Mouse (Mus musculus) midbrain, embryonic 11.5 days (tissue): Measurements from ENCODE around the gene Slc2a4. TPM values are rescaled to one million over a fixed set of nuclear protein-coding genes. Genes with fewer than 3 reads are reported as not detected.
"Not testable (repeated sequence)": the region's sequence is repeated elsewhere in the genome, so short reads cannot be mapped to it uniquely, and the experiment has no call there.

Experiments
- ATAC-seq: fragments of 200-750 bp; cut with Nextera tagmentation; 2 replicates; pipeline ENCODE4 v1.8.0; 2017; ENCODE audit warnings: moderate TSS enrichment, moderate library complexity; ENCODE audit not compliant: low FRiP score
- DNase-seq: peaks from one replicate; pipeline ENCODE4 v3.0.0; 2015; ENCODE audit warnings: low spot score; ENCODE audit errors: missing footprints
- H3K27ac ChIP-seq: fragments of 300-500 bp; sonication (generic); 2 replicates; pipeline ENCODE4 v1.5.1; 2014; ENCODE audit warnings: low read depth, low read length
- H3K27me3 ChIP-seq: fragments of 300-500 bp; sonication (generic); 2 replicates; pipeline ENCODE4 v1.6.1; 2014; ENCODE audit warnings: mild to moderate bottlenecking, low read length, moderate library complexity, mixed read lengths; ENCODE audit not compliant: control insufficient read depth, insufficient read depth
- H3K36me3 ChIP-seq: fragments of 300-500 bp; sonication (generic); 2 replicates; pipeline ENCODE4 v1.6.1; 2014; ENCODE audit warnings: mild to moderate bottlenecking, low read length, moderate library complexity, mixed read lengths; ENCODE audit not compliant: control insufficient read depth, insufficient read depth
- H3K4me1 ChIP-seq: fragments of 300-500 bp; sonication (generic); 2 replicates; pipeline ENCODE4 v1.6.1; 2014; ENCODE audit warnings: low read length; ENCODE audit not compliant: control insufficient read depth, insufficient read depth
- H3K4me2 ChIP-seq: fragments of 300-500 bp; sonication (generic); 2 replicates; pipeline ENCODE4 v1.6.1; 2014; ENCODE audit warnings: mild to moderate bottlenecking, moderate library complexity
- H3K4me3 ChIP-seq: fragments of 300-500 bp; sonication (generic); 2 replicates; pipeline ENCODE4 v1.5.1; 2014; ENCODE audit warnings: low read depth, low read length
- H3K9ac ChIP-seq: fragments of 300-500 bp; sonication (generic); 2 replicates; pipeline ENCODE4 v1.6.1; 2014; ENCODE audit warnings: low read length
- H3K9me3 ChIP-seq: fragments of 300-500 bp; sonication (generic); 2 replicates; pipeline ENCODE4 v1.6.1; 2016; ENCODE audit warnings: low read length; ENCODE audit not compliant: control insufficient read depth
- WGBS: fragments of 180-500 bp; shearing (Covaris S2); extraction: QIAGEN DNeasy Blood & Tissue Kit; methylation state at CpG from one replicate; pipeline ENCODE4 v1.1.7; 2014; 5-methylcytosine and 5-hydroxymethylcytosine counted together
- polyA plus RNA-seq: library from polyadenylated mRNA; unstranded; fragments of >200 nt; fragmentation: Nextera tagmentation; extraction: Ambion mirVana; gene quantifications from 2 replicates; pipeline ENCODE4 v1.2.1, GENCODE M21; 2014

Gene Slc2a4
- polyA plus RNA-seq, 1 experiment from 2014 or later, result 7.8 TPM

GRCm38 (mm10) chr11:69932254-69932653 is 15.7 kb downstream of the Slc2a4 start:
- DNase-seq (peak; percentile 71), ATAC-seq (no peak)
- Histone ChIP-seq H3K36me3 (no peaks in the 10 kb centered on the region), H3K27ac (no peak overlapping the region), H3K4me1 (peaks cover 10% of the 10 kb centered on the region), H3K4me2 (no peak overlapping the region), H3K9ac (no peak overlapping the region), H3K9me3 (no peaks in the 10 kb centered on the region), H3K27me3 (peaks cover 26% of the 10 kb centered on the region), H3K4me3 (no peak overlapping the region)
- 38% methylated on average over 3 of the region's 3 CpGs for WGBS

- Histone ChIP-seq H3K9ac (no peak overlapping the region), H3K4me3 (no peak overlapping the region), H3K4me2 (no peak overlapping the region), H3K9me3 (no peaks in the 10 kb centered on the region), H3K27ac (no peak overlapping the region), H3K4me1 (peaks cover 10% of the 10 kb centered on the region), H3K36me3 (no peaks in the 10 kb centered on the region), H3K27me3 (peaks cover 22% of the 10 kb centered on the region)
- ATAC-seq (no peak), DNase-seq (no peak)
- 72% methylated on average over 8 of the region's 8 CpGs for WGBS
Observed at GRCm38 (mm10) chr11:69931769-69932168, 16.2 kb downstream of the Slc2a4 start.

- DNase-seq (no peak), ATAC-seq (no peak)
- no peak overlapping the region for H3K27ac ChIP-seq
- no peak overlapping the region for H3K4me2 ChIP-seq
- 81% methylated on average over 3 of the region's 3 CpGs for WGBS
- H3K4me3 ChIP-seq, result no peak overlapping the region
- no peaks in the 10 kb centered on the region for H3K36me3 ChIP-seq
- peaks cover 6% of the 10 kb centered on the region for H3K4me1 ChIP-seq
- peaks cover 14% of the 10 kb centered on the region for H3K27me3 ChIP-seq
- H3K9me3 ChIP-seq, result no peaks in the 10 kb centered on the region
- H3K9ac ChIP-seq, result no peak overlapping the region
Observed at GRCm38 (mm10) chr11:69930967-69931537, 16.9 kb downstream of the Slc2a4 start.

GRCm38 (mm10) chr11:69930176-69930575 is 17.8 kb downstream of the Slc2a4 start:
- whole genome bisulfite sequencing, result 87% methylated on average over 8 of the region's 8 CpGs

GRCm38 (mm10) chr11:69929712-69930111 is 18.3 kb downstream of the Slc2a4 start:
- no peak for ATAC-seq
- no peaks in the 10 kb centered on the region for H3K36me3 ChIP-seq
- no peak overlapping the region for H3K9ac ChIP-seq
- no peak overlapping the region for H3K4me2 ChIP-seq
- no peak overlapping the region for H3K27ac ChIP-seq
- DNase-seq, result no peak
- H3K9me3 ChIP-seq, result no peaks in the 10 kb centered on the region
- peaks cover 4% of the 10 kb centered on the region; the same call in 1 of the 2 replicates for H3K27me3 ChIP-seq
- 84% methylated on average over 4 of the region's 4 CpGs for WGBS
- H3K4me1 ChIP-seq, result no peaks in the 10 kb centered on the region
- no peak overlapping the region for H3K4me3 ChIP-seq

More at GRCm38 (mm10) chr11:69930176-69930575, 17.8 kb downstream of the Slc2a4 start:
- H3K27ac ChIP-seq, H3K9me3 ChIP-seq, H3K4me1 ChIP-seq, H3K36me3 ChIP-seq, H3K4me2 ChIP-seq, ATAC-seq, H3K4me3 ChIP-seq, H3K9ac ChIP-seq, H3K27me3 ChIP-seq, DNase-seq: not testable (repeated sequence)

- Histone ChIP-seq H3K4me1 (no peaks in the 10 kb centered on the region), H3K27me3 (no peaks in the 10 kb centered on the region), H3K36me3 (no peaks in the 10 kb centered on the region), H3K9ac (no peak overlapping the region), H3K27ac (no peak overlapping the region), H3K9me3 (no peaks in the 10 kb centered on the region), H3K4me2 (no peak overlapping the region), H3K4me3 (no peak overlapping the region)
- ATAC-seq, result no peak
- 98% methylated on average over 2 of the region's 2 CpGs for WGBS
- DNase-seq, result no peak
Observed at GRCm38 (mm10) chr11:69927501-69927900, 20.5 kb downstream of the Slc2a4 start.

DNA sequence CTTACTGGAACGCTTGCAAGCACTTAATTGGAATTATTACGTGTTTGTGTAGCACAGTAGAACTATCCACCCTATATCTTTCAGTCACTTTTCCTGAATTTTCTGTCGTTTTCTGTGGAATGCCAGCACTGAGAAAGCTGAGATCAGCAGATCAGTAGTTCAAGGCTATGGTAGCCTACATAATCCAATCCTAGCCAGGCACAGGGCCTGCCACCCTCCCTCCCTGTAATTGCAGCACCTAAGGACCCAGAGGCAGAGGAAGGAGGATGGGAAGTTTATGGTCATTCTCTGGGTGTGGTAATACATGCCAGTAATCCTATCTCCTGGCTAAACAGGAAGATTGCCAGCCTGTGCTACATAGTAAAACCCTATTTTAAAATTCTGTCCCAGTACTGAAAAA is 25.2 kb downstream of the Slc2a4 start:
- 68% methylated on average over 3 of the region's 3 CpGs for WGBS

GRCm38 (mm10) chr11:69922012-69922756 is 25.8 kb downstream of the Slc2a4 start:
- peak overlapping the region; percentile 74 for H3K9ac ChIP-seq
- no peaks in the 10 kb centered on the region for H3K9me3 ChIP-seq
- H3K4me3 ChIP-seq, result peak overlapping the region; percentile 95
- no peak for ATAC-seq
- H3K27me3 ChIP-seq, result no peaks in the 10 kb centered on the region
- peaks cover 11% of the 10 kb centered on the region for H3K36me3 ChIP-seq
- DNase-seq, result no peak
- peak overlapping the region; percentile 51 for H3K4me2 ChIP-seq
- H3K27ac ChIP-seq, result peak overlapping the region; percentile 92
- peaks cover 14% of the 10 kb centered on the region for H3K4me1 ChIP-seq
- WGBS, result 5% methylated on average over 12 of the region's 12 CpGs

More for the DNA sequence above, 25.2 kb downstream of the Slc2a4 start:
- Histone ChIP-seq H3K9me3 (no peaks in the 10 kb centered on the region), H3K4me1 (peaks cover 14% of the 10 kb centered on the region), H3K9ac (0 out of 2 replicates have a peak overlapping the region, but pooled peaks have one; percentile 4), H3K4me3 (no peak overlapping the region), H3K27me3 (no peaks in the 10 kb centered on the region), H3K4me2 (peak overlapping the region; percentile 51; the same call in 1 of the 2 replicates), H3K36me3 (peaks cover 6% of the 10 kb centered on the region), H3K27ac (no peak overlapping the region)
- ATAC-seq, result no peak
- no peak for DNase-seq
